Mouse (Mus musculus) MEL (cell line): Measurements from ENCODE around the gene Gm7030. TPM values are rescaled to one million over a fixed set of nuclear protein-coding genes. Genes with fewer than 3 reads are reported as not detected.
"Not testable (repeated sequence)": the region's sequence is repeated elsewhere in the genome, so short reads cannot be mapped to it uniquely, and the experiment has no call there.

Experiments used
- DNase-seq: peaks from one replicate; pipeline ENCODE4 v3.0.0; 2011; ENCODE audit warnings: low read depth, low spot score
- H3K27ac ChIP-seq: 2 replicates; pipeline ENCODE4 v1.5.1; 2012; ENCODE audit warnings: low read depth, mild to moderate bottlenecking, control low read depth, low read length, moderate library complexity; ENCODE audit not compliant: control insufficient read depth
- H3K27me3 ChIP-seq, 2 experiments: fragments of 150-350 bp in 1 of 2; sonication (generic) in 1 of 2; 2 replicates each; pipeline ENCODE4 v1.6.1; 2012; ENCODE audit warnings: low read length in 2 of 2, mild to moderate bottlenecking in 2 of 2, improper control_type of control experiment in 1 of 2, moderate library complexity in 1 of 2; ENCODE audit not compliant: insufficient read depth in 2 of 2, control insufficient read depth in 1 of 2
- H3K36me3 ChIP-seq, 2 experiments: 2 replicates each; pipeline ENCODE4 v1.6.1; 2012 to 2014; ENCODE audit warnings: low read length in 2 of 2, improper control_type of control experiment in 1 of 2, inconsistent platforms in 1 of 2, mild to moderate bottlenecking in 1 of 2; ENCODE audit not compliant: insufficient read depth in 2 of 2, control insufficient read depth in 1 of 2
- H3K4me1 ChIP-seq, 2 experiments: fragments of 150-350 bp in 1 of 2; sonication (generic) in 1 of 2; 2 replicates each; pipeline ENCODE4 v1.6.1; 2012; ENCODE audit warnings: low read length in 2 of 2, improper control_type of control experiment in 1 of 2, mild to moderate bottlenecking in 1 of 2; ENCODE audit not compliant: insufficient read depth in 2 of 2, control insufficient read depth in 1 of 2
- H3K4me3 ChIP-seq, 2 experiments: fragments of 150-350 bp in 1 of 2; sonication (generic) in 1 of 2; 2 replicates each; pipeline ENCODE4 v1.5.1; 2012; ENCODE audit warnings: low read depth in 2 of 2, low read length in 2 of 2, mild to moderate bottlenecking in 2 of 2, moderate library complexity in 2 of 2, control low read depth in 1 of 2, improper control_type of control experiment in 1 of 2; ENCODE audit not compliant: control insufficient read depth in 1 of 2, insufficient read depth in 1 of 2
- H3K79me2 ChIP-seq: 2 replicates; pipeline ENCODE4 v1.6.1; 2012; ENCODE audit warnings: mild to moderate bottlenecking, low read length, moderate library complexity; ENCODE audit not compliant: control insufficient read depth, poor library complexity, insufficient read depth
- H3K9ac ChIP-seq: 2 replicates; pipeline ENCODE4 v1.6.1; 2012; ENCODE audit warnings: low read depth, mild to moderate bottlenecking, control low read depth, low read length, moderate library complexity; ENCODE audit not compliant: control insufficient read depth, poor library complexity, severe bottlenecking
- H3K9me3 ChIP-seq: fragments of 150-350 bp; sonication (generic); replicated peaks from 2 replicates; pipeline ENCODE4 v1.6.1; 2012; ENCODE audit warnings: mild to moderate bottlenecking, low read length, improper control_type of control experiment, moderate library complexity; ENCODE audit not compliant: insufficient read depth
- EP300 ChIP-seq, 2 experiments: IDR thresholded peaks; 2 replicates each; pipeline ENCODE4 v1.6.1; 2011; ENCODE audit warnings: improper control_type of control experiment in 2 of 2, low read length in 2 of 2, low read depth in 1 of 2, mild to moderate bottlenecking in 1 of 2
- MAX ChIP-seq: IDR thresholded peaks from 2 replicates; pipeline ENCODE4 v1.6.1; 2011; ENCODE audit warnings: low read length, improper control_type of control experiment
- MAZ ChIP-seq: IDR thresholded peaks from 2 replicates; pipeline ENCODE4 v1.6.1; 2012; ENCODE audit warnings: low read depth, mild to moderate bottlenecking, inconsistent platforms, low read length, improper control_type of control experiment
- RCOR1 ChIP-seq: IDR thresholded peaks from 2 replicates; pipeline ENCODE4 v1.6.1; 2012; ENCODE audit warnings: low read depth, mild to moderate bottlenecking, inconsistent platforms, low read length, improper control_type of control experiment
- polyA plus RNA-seq, 2 experiments: library from polyadenylated mRNA; stranded (reverse) in 1 of 2; unstranded in 1 of 2; fragments of >175 nt in 1 of 2; fragments of >200 nt in 1 of 2; gene quantifications; 2 replicates each; pipeline versions ENCODE4 v1.2.1 to v1.2.4; 2012; ENCODE audit warnings: low replicate concordance in 2 of 2, low read depth in 1 of 2; ENCODE audit not compliant: insufficient read length in 2 of 2, insufficient read depth in 1 of 2, missing spikeins in 1 of 2
- total RNA-seq: library from RNA; depleted of rRNA; stranded (reverse); fragments of 300-350 nt; gene quantifications from 2 replicates; pipeline ENCODE4 v1.2.3, GENCODE M21; 2012

Gm7030 gene
- total and polyA plus RNA-seq, 3 experiments, result not detected

GRCm38 (mm10) chr17:36093936-36094335 lies 35.3 kb downstream of the Gm7030 start:
- H3K27me3 ChIP-seq, result no peaks in the 10 kb centered on the region
- DNase-seq, result no peak
- no peak overlapping the region for H3K4me3 ChIP-seq
- no peak overlapping the region for H3K27ac ChIP-seq
- TF ChIP-seq RCOR1 (no peak), EP300 (IDR thresholded peaks at IDR 0.05; ENCODE audit: low read depth in 1 of 2, low read length in 2 of 2) (no peak), MAZ (no peak), MAX (no peak)
- no peaks in the 10 kb centered on the region for H3K9me3 ChIP-seq
- no peaks in the 10 kb centered on the region for H3K79me2 ChIP-seq
- H3K9ac ChIP-seq, result no peak overlapping the region
- no peaks in the 10 kb centered on the region for H3K36me3 ChIP-seq
- no peaks in the 10 kb centered on the region for H3K4me1 ChIP-seq

GRCm38 (mm10) chr17:36092520-36092919 lies 36.7 kb downstream of the Gm7030 start:
- not testable (repeated sequence) for H3K9ac ChIP-seq, H3K9me3 ChIP-seq, H3K27me3 ChIP-seq, DNase-seq, H3K27ac ChIP-seq, H3K4me1 ChIP-seq, H3K79me2 ChIP-seq, H3K36me3 ChIP-seq, H3K4me3 ChIP-seq

DNA sequence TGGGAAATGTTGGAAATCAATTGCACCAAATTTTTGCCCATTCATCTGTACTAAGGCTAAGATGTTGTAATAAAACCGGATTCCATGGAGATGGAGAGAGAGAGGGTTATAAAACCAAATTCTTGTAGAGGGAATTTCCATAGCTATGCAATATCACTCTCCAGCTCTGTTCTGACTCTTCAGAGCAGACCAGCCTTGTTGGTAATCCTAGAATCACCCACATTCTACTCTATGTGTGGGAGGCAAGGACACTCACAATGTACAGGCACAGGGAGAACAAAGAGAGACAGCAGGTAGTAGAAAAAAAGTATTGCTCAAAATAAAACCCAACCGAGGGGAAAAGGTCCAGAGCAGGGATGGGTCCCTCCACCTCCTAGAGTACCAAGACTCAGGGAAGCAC lies 37.3 kb downstream of the Gm7030 start:
- not testable (repeated sequence) for H3K4me3 ChIP-seq, H3K27ac ChIP-seq, H3K9me3 ChIP-seq, H3K79me2 ChIP-seq, H3K36me3 ChIP-seq, H3K27me3 ChIP-seq, H3K4me1 ChIP-seq, DNase-seq, H3K9ac ChIP-seq

- H3K4me1 ChIP-seq, H3K9ac ChIP-seq, DNase-seq, H3K27me3 ChIP-seq, H3K4me3 ChIP-seq, H3K27ac ChIP-seq, H3K9me3 ChIP-seq, H3K79me2 ChIP-seq, H3K36me3 ChIP-seq: not testable (repeated sequence)
These were observed 43.2 kb downstream of the Gm7030 start for GRCm38 (mm10) chr17:36085976-36086375.
